Mouse (Mus musculus) layer of hippocampus, adult 18-20 months (tissue): ENCODE measurements at regions not wholly inside any gene's neighbourhood (a gene's known extent, or its start where the extent isn't known, plus 50 kb on each side); places are given as distances from the start of the nearest gene placed in this dataset.

Source experiments
- DNase-seq, 2 experiments: peaks; one replicate each; pipeline ENCODE4 v3.0.0; 2022; ENCODE audit warnings: low spot score in 2 of 2

DNA sequence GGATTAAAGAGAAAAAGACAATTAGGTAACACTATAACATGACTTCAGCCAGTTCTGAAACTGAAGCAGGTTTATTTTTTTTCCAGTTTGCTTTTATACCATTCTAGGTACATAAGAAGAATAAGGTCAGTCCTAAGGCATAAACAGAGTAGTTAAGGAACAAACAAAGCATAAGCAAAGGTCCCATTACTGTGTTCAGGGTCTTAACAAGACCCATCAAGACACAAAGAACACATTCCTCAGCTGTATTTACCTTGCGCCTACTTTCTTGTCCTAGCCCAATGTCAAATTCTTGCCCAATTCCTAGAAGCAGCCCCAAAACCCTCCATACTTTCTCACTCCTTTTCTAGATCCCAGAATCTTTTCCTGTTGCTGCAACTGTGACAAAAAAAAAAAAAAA is 230.8 kb downstream of the Sp3 start:
- DNase-seq = no peak

DNA sequence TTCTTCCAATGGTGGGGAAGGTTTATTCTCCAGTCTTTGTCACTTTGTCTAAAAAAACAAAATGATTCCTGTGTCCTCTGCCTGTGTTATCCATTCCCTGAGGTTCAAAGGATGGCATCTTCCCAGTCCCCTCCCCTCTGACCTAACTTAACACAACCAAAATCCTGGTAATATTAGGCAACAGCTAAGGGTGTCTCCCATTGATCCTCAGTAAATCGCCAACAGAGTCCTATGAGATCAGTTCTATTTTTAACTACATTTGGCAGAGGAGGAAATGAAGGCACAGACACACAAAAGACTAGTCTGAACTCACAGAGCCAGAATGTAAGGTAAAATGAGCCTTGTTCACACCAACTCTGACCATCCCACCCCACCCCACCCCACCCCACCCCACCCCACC is 228.8 kb downstream of the Sp3 start:
- DNase-seq = no peak

DNA sequence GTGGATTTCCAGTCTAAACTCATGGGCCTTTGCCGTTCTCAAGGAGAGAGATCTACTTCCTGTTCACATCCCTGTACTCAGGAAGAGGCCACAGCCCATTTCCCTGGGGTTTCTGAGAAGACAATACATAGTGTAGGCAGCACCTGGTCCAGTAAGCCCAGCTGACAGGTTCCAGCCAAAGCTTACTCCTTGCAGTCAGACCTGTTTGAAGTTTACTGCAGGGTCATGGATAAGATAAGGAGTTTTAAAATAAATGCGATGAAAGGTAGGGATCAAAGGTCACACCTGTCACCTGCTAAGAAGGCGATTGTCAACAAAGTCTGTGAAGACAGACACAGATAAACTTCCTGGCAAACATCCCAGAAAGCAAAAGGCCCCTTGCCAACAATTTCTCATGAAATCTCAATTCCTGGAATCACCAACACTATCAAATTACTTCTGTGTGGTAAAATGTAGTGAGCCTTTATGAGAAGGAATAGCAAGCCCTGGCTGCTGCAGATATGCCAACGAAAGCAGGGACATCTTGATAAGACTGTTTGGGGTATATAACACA is 227.5 kb downstream of the Sp3 start:
- DNase-seq = no peak

DNA sequence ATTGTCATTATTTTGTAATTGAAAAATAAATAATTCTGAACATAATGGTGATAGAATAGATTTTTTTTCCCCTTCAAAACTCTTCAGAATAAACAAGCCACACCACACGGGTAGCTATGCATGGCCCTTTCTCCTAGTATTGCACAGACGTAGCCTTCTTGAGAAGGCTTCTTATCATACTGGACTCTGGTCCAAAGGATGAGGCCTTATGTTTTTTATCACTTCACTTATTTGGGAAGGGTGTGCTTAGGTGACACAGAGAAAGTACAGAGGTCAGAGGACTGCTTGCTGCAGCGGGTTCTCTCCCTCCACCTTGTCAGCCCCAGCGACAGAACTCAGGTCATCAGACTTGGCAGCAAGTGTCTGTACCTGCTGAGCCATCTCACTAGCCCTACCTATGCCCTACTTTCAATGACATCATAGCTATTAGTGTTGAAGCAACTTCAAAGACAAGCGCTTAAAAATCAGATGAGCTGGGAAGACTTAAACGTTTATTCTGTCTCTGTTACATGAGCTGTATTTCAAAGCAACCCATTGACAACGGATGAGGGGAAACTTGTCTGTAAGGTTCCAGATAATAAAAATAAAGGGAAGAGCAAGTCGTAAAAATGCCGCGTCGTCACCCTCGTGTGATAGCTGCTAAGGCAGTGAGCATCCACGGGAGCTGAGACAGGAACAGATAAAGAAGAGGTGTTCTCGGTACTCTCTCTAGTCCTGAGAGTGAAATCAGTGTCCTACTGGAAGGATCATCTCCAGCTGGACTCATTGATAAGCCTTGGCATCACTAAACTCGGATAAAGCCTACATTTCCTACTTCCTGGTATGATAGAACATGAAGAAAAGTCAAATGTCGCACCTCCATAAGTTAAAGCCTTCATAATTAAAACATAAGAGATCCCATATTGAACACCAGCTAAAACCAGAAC is 226.2 kb downstream of the Sp3 start:
- DNase-seq = no peak

DNA sequence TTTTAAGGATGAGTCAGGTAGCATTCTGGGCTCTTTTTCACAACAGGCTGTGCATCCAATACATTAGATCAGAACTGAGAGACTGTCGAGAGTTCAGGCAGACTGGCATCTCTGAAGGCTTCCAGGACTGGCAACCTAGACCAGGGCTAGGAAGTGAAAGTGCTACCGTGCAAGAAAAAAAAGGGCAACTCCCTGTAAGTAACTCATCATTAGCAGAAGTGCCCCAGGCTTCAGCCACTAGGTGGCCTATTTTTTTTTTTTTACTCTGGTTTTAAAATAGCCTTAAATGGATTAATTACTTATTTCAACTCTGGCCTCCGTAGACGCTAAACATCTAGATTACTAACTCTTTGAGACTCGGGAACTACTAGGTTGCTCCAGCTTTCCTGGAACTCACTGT is 216.8 kb downstream of the Sp3 start:
- no peak for DNase-seq

DNA sequence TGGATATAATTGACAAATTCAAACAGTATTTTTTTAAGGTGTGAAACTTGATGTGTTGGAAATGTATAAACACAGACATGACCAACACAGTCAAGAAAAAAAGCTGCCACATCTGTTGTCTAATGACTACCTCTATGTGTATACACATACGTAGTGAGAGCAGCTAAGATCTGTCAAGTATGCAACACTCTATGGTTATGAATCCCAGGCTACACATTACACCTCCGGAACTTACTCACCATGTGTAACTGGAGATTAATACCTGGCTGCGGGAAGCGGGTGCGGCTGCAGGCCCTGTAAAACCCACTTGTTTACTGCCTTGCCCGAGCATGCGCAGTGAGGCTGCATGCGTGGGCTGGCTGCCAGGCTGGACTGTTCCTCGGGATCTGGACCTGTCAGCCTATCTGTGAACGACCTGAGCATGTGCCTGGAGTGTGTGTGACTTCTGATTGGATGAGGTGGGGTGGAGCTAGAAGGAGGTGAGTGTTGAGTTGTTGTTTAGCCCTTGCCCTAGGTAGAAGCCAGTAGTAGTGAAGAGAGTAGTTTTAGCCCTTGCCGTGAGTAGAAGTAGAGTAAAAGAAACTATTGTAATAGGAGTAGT is 211.1 kb downstream of the Sp3 start:
- no peak for DNase-seq

DNA sequence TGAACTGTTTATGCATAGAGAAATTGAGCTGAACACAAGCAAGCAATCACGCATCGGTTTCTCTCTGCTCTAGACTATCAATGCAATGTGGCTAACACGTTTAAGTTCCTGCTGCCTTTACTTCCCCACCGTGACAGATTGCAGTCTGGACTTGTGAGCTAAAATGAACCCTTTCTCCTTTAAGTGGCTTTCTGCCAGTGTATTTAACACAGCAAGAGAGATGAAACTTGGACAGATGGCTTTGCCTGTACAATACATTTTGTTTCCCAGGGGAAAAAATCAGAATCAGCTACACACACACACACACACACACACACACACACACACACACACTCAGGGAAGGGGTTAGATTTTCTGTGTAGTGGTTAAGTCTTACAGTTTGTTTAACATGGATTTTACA is 206.8 kb downstream of the Sp3 start:
- peak; percentile 16 to 70 for DNase-seq

DNA sequence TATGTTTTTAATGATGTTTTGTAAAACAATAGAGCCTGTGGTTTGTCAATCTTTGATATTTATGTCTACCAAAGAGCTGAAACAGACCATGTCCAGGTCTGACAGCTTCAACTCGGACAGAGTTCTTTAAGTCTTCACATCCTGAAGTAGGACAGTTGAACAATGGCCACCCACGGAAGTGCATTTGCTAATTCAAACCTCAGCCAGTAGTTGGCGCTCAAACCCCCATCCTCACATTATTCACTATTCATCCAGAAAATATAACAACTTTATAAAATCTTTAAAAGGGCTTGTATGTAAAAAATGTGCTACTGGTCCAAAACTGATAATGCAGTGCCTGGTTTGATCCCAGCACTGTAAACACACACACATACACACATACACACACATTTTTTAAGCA is 202.9 kb downstream of the Sp3 start:
- DNase-seq = no peak

DNA sequence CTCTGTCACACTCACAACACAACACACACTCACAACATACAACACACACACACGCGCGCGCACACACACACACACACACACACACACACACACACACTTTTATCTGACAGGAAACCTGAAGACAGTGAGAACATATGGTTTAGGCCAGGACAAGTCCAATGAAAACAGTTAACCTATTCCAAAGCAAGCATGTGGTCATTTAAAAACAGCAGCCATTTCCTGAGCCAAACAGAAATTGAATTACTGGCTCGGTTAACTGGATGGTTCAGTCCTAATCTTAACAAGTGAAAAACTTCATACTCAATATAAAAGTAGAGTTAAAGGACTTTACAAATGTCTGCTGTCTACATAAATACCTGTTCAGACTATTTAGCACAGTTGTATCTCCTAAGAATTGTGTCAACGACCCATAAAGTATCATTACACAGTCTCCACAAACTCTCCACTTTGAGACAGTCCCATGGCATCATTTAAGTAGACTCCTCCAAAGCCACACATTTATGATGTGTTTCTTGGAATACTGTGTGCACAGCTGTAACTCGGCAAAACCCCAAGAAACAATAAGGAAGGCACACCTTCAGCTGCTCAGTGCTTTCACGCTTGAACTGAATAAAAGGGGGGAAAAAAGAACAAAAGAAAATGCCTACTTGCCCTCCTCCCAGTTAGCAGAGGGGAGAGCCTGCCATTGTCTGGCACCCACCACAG is 202.3 kb downstream of the Sp3 start:
- no peak for DNase-seq

DNA sequence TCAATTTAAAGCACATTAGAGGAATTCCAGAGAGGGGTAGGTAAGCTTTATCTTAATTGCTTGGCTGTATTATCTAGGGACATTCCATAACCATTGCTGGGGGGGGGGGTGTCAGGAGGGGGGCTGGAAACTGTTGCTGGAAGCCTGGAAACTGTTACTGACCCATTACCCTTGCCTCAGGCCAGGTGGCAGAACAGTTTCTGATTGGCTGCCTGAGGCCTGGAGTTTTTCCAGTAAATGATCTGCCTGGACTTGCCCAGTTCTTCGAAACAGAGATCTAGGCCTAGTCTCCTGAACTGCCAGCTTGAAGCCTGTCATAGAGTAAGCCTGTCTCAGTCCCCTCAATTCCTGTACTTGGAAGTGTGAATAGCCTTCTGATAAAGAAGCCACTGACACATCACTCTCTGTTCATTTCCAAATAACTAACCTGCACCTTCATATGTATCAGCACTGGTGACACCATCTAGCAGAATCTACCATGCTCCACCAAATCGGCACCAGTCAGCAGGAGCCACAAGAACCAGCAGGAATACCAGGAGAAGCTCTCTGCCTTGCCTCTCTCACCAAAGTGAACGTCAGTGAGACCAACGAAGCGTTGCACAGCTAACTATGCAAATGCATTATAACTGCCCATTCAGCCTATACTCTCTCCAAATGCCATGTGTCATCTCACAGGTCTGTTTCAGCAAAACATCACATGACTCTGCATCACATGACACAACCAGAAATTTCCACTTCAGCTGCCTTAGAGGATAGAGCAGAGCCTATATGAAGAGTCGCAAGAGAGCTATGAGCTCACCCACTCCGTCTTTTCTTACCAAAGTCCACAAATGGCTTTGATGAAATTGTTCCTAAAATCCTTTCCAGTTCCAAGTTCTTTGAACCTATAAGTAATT is 200.7 kb downstream of the Sp3 start:
- DNase-seq = no peak

DNA sequence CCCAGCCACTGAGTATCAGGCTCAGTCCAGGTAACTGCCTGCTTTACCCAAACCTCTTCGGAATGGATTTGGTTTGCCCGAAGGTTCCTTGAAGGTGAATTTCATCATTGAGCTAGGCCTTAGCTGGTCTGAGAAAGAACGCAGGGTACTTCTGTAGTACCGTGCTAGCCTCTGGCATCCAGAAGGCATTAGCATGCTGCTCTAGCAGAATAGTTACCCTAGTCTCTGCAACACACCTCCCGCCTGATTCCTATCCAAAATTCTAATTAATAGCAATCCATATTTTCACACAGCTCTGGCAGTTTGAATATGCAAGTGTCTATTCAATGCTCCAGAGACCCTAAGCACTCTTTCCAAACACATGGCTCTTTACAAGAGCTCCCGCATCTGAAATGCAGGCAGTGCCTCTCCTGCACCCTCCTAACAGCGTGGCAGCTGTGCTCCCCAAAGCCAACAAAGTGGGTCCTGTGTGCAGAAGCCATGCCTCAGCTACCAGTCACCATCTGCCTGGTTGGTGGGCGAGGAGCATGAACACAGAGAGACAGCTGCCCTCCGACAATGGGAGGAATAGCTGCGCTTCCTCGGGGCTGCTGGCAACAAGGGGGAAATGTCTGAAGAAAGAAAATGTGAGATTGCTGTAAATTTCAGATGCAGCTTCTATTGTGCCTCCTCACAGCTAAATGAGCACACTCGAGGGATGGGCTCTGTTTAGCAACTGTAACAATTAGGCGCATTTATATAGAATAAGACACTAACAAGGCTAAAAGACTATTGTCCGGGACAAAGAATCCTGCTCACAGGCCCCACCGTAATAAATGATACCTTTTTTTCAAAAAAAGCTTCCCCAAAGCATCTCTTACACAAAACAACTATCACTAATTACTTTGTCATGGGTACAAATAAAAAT is 198.6 kb downstream of the Sp3 start:
- peak; percentile 73 to 79 for DNase-seq

DNA sequence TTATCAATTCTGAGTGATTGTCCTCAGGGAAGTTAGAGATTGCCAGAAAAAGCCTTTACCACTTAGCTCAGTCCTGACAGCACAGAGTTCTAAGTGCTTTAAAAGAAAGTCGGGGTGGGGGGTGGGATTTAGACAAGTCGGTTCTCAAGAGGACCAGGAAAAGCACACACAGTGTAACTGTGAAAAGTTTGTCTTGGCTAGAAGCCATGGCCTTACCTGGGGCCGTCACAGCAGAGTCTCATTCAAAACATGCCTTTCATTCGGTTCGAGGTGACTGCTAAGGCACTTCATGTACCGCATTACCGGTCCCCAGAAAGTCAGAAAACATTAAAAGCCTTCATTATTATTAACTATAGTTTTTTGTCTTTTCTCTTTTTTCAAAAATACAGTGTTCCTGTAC is 197.9 kb downstream of the Sp3 start:
- DNase-seq = no peak

DNA sequence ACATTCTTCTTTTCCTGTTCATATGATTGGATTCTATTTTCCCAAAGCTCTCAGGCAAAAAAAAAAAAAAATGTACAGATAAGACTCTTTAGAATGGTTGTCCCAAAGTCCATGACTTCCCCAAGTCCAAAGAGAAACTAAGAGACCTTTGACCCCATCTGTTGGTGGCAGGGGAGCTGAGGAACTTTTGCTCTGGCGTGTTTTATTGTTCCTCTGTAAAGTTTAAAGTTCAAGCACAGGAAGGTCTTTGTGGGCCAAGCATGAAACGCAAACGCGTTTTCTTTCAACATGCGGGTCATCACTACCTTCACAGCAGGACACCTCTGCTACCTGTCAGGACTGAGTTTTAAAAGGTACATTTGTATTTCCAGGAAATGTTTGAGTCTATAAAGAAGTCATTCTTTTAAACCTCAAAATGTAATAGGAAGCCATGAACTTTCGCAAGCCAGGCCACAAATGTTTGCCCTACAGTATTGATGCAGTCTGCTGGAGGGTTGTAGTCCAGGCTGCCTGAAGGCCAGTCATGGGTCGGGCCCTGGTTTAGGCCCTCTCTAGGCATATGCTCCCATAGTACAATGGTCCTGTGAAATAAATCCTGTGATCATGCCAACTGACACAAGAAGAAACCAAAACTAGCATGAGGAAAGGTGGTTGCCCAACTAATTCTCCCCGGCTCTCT is 194.7 kb downstream of the Sp3 start:
- DNase-seq = no peak

DNA sequence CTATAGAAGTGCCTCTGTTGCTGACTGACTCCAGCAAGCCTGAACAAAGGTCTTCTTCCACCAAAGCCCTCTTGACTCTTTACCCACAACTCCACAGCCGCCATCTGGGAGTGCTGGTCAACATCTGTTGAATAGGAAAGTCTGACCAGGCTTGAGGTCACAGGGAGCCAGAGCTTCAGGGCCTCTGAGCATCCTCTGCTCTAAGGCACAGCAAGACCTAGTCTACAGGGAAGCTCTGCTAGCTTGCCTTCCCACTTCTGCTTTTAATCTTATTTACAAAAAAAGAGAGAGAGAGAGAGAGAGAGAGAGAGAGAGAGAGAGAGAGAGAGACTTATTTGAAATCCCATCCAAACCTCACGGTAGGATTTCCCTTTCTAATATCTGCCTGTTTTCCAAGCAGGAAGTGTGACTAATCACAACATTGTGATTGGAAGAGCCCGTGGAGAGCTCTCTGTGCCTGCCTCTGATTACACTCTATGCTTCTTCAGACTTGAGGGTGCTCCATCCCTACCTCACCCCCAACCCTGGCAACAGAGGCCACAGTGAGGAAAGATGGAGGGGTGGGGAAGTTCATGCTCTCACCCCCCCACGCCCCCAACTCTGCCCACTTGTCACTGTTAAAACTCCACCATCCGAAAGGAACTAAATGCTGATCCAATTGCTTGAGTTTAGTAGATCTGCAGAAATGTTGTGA is 194.1 kb downstream of the Sp3 start:
- no peak for DNase-seq

DNA sequence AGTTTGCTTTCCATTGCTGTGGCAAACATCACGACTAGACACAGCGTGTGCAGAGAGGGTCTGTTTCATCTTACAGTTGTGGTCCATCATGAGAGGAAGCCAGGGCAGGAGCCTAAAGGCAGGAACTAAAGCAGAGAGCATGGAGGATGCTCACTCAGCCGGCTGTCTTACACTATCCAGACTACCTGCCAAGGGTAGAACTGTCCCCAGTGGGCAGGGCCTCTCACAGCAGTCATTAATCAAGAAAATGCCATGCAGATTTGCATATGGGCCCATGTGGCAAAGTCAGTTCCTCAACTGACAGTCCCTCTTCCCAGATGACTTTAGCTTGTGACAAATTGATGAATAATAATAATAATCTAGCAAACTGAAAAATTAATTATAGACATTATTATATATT is 192.6 kb downstream of the Sp3 start:
- DNase-seq = no peak

DNA sequence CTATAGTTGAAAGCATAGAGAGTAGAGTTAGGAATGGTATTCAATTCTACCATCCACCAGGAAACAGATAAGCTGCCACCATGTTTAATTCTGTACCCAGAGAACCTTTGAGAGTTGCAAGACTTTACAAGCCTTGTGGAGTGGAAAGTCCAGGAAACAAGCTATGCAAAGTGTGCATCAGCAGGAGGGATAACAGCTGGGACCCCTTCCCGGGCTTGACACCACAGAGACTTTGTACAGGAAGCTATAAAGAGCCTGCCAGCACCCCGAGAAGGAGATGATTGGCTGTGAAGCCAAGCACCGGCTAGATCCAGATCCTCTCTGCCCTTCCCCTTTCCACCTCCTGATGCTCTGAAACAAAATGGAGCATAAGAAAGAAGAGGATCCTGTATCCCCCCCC is 188.8 kb downstream of the Sp3 start:
- DNase-seq = no peak

DNA sequence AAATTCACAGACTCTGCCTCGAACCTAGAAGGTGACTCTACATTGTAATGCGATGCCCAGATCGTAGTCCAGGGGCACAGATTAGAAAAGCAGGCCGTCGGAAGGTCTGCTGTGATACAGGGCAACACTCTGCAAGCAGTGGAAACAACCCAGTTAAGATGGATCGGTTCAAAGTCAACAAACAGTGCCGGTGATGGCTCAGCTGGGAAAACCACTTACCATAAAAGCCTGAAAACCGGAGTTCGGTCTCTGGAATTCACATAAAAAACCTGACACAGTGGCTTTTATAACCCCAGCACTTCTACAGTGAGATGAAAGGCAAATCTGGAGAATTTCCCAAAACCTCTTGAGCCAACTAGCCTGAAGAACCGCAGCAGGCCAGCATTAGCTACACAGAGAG is 186.8 kb downstream of the Sp3 start:
- no peak for DNase-seq

DNA sequence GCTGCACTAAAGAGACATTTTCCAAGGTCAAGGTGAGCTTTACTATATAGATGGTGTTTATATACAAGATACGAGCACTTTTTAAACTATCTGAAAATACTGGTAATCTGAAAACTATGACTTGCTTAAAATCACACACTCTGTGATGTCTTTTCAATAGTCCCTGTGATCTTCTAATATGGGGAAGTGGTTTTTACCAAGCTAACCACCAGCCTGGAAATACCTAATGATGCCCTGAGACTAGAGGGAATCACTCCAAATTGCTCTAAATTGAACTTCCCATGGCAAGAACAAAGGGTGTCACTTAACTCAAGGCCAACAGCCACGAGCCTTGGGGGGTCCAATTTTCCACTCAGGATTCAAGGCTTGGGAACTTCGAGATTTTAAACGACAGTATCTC is 185.7 kb downstream of the Sp3 start:
- DNase-seq = no peak
